Mouse (Mus musculus) olfactory bulb, adult 2 months (tissue): Measurements from ENCODE around the gene Ttyh3.

ENCODE experiments used
- CTCF ChIP-seq: fragments of 200-500 bp; IDR thresholded peaks from 2 replicates; pipeline ENCODE4 v1.5.1; 2012; ENCODE audit warnings: low read depth, mild to moderate bottlenecking, low read length, moderate library complexity; ENCODE audit not compliant: insufficient read depth
- POLR2A ChIP-seq: fragments of 200-500 bp; IDR thresholded peaks from 2 replicates; pipeline ENCODE4 v1.6.1; 2012; ENCODE audit warnings: mild to moderate bottlenecking, low read depth, low read length, moderate library complexity; ENCODE audit not compliant: insufficient read depth

GRCm38 (mm10) chr5:140581569-140581968 lies 67.3 kb downstream of the Ttyh3 start:
- TF ChIP-seq CTCF (no peak), POLR2A (no peak)
